Mouse (Mus musculus) MEL (cell line): ENCODE data around the gene Gm42791. TPM values are rescaled to one million over a fixed set of nuclear protein-coding genes. Genes with fewer than 3 reads are reported as not detected.
A peak's percentile ranks its signal among the peaks of the same experiment; 100 is the strongest.

Experiments
- DNase-seq: peaks from one replicate; pipeline ENCODE4 v3.0.0; 2011; ENCODE audit warnings: low read depth, low spot score
- H3K27ac ChIP-seq: 2 replicates; pipeline ENCODE4 v1.5.1; 2012; ENCODE audit warnings: low read depth, mild to moderate bottlenecking, control low read depth, low read length, moderate library complexity; ENCODE audit not compliant: control insufficient read depth
- H3K27me3 ChIP-seq, 2 experiments: fragments of 150-350 bp in 1 of 2; sonication (generic) in 1 of 2; 2 replicates each; pipeline ENCODE4 v1.6.1; 2012; ENCODE audit warnings: low read length in 2 of 2, mild to moderate bottlenecking in 2 of 2, improper control_type of control experiment in 1 of 2, moderate library complexity in 1 of 2; ENCODE audit not compliant: insufficient read depth in 2 of 2, control insufficient read depth in 1 of 2
- H3K36me3 ChIP-seq, 2 experiments: 2 replicates each; pipeline ENCODE4 v1.6.1; 2012 to 2014; ENCODE audit warnings: low read length in 2 of 2, improper control_type of control experiment in 1 of 2, inconsistent platforms in 1 of 2, mild to moderate bottlenecking in 1 of 2; ENCODE audit not compliant: insufficient read depth in 2 of 2, control insufficient read depth in 1 of 2
- H3K4me1 ChIP-seq, 2 experiments: fragments of 150-350 bp in 1 of 2; sonication (generic) in 1 of 2; 2 replicates each; pipeline ENCODE4 v1.6.1; 2012; ENCODE audit warnings: low read length in 2 of 2, improper control_type of control experiment in 1 of 2, mild to moderate bottlenecking in 1 of 2; ENCODE audit not compliant: insufficient read depth in 2 of 2, control insufficient read depth in 1 of 2
- H3K4me3 ChIP-seq, 2 experiments: fragments of 150-350 bp in 1 of 2; sonication (generic) in 1 of 2; 2 replicates each; pipeline ENCODE4 v1.5.1; 2012; ENCODE audit warnings: low read depth in 2 of 2, low read length in 2 of 2, mild to moderate bottlenecking in 2 of 2, moderate library complexity in 2 of 2, control low read depth in 1 of 2, improper control_type of control experiment in 1 of 2; ENCODE audit not compliant: control insufficient read depth in 1 of 2, insufficient read depth in 1 of 2
- H3K79me2 ChIP-seq: 2 replicates; pipeline ENCODE4 v1.6.1; 2012; ENCODE audit warnings: mild to moderate bottlenecking, low read length, moderate library complexity; ENCODE audit not compliant: control insufficient read depth, poor library complexity, insufficient read depth
- H3K9ac ChIP-seq: 2 replicates; pipeline ENCODE4 v1.6.1; 2012; ENCODE audit warnings: low read depth, mild to moderate bottlenecking, control low read depth, low read length, moderate library complexity; ENCODE audit not compliant: control insufficient read depth, poor library complexity, severe bottlenecking
- H3K9me3 ChIP-seq: fragments of 150-350 bp; sonication (generic); replicated peaks from 2 replicates; pipeline ENCODE4 v1.6.1; 2012; ENCODE audit warnings: mild to moderate bottlenecking, low read length, improper control_type of control experiment, moderate library complexity; ENCODE audit not compliant: insufficient read depth
- BHLHE40 ChIP-seq: IDR thresholded peaks from 2 replicates; pipeline ENCODE4 v1.6.1; 2012; ENCODE audit warnings: low read depth, mild to moderate bottlenecking, inconsistent platforms, low read length, improper control_type of control experiment, borderline replicate concordance
- CHD1 ChIP-seq: IDR thresholded peaks from 2 replicates; pipeline ENCODE4 v1.6.1; 2012; ENCODE audit warnings: low read depth, mild to moderate bottlenecking, inconsistent platforms, low read length, improper control_type of control experiment
- CHD2 ChIP-seq: IDR thresholded peaks from 2 replicates; pipeline ENCODE4 v1.6.1; 2011; ENCODE audit warnings: low read length, improper control_type of control experiment
- CTCF ChIP-seq, 3 experiments: IDR thresholded peaks in 2 of 3; conservative IDR thresholded peaks in 1 of 3; 2 replicates each; pipeline ENCODE4 v1.5.1; 2011 to 2012; ENCODE audit warnings: low read length in 3 of 3, low read depth in 2 of 3, mild to moderate bottlenecking in 2 of 3, improper control_type of control experiment in 1 of 3, inconsistent platforms in 1 of 3, mixed read lengths in 1 of 3, moderate library complexity in 1 of 3; ENCODE audit not compliant: control insufficient read depth in 1 of 3, insufficient read depth in 1 of 3, poor library complexity in 1 of 3, severe bottlenecking in 1 of 3
- E2F4 ChIP-seq: IDR thresholded peaks from 2 replicates; pipeline ENCODE4 v1.6.1; 2011; ENCODE audit warnings: low read depth, low read length, improper control_type of control experiment, borderline replicate concordance
- EP300 ChIP-seq, 2 experiments: IDR thresholded peaks; 2 replicates each; pipeline ENCODE4 v1.6.1; 2011; ENCODE audit warnings: improper control_type of control experiment in 2 of 2, low read length in 2 of 2, low read depth in 1 of 2, mild to moderate bottlenecking in 1 of 2
- ETS1 ChIP-seq: IDR thresholded peaks from 2 replicates; pipeline ENCODE4 v1.6.1; 2012; ENCODE audit warnings: low read depth, mild to moderate bottlenecking, inconsistent platforms, low read length, improper control_type of control experiment, moderate library complexity
- GABPA ChIP-seq: IDR thresholded peaks from 2 replicates; pipeline ENCODE4 v1.6.1; 2012; ENCODE audit warnings: low read depth, mild to moderate bottlenecking, inconsistent platforms, low read length, improper control_type of control experiment, moderate library complexity
- GATA1 ChIP-seq: IDR thresholded peaks from 2 replicates; pipeline ENCODE4 v1.6.1; 2011; ENCODE audit warnings: low read depth, low read length, improper control_type of control experiment
- HCFC1 ChIP-seq: IDR thresholded peaks from 2 replicates; pipeline ENCODE4 v1.6.1; 2012; ENCODE audit warnings: low read depth, mild to moderate bottlenecking, inconsistent platforms, low read length, improper control_type of control experiment, moderate library complexity
- JUND ChIP-seq: IDR thresholded peaks from 2 replicates; pipeline ENCODE4 v1.6.1; 2011; ENCODE audit warnings: low read depth, mild to moderate bottlenecking, improper control_type of control experiment, low read length
- KAT2A ChIP-seq: conservative IDR thresholded peaks from 2 replicates; pipeline ENCODE4 v1.6.1; 2012; ENCODE audit warnings: low read depth, low read length, improper control_type of control experiment, inconsistent platforms
- MAFK ChIP-seq: IDR thresholded peaks from 2 replicates; pipeline ENCODE4 v1.6.1; 2011; ENCODE audit warnings: low read depth, mild to moderate bottlenecking, low read length, improper control_type of control experiment, borderline replicate concordance
- MAX ChIP-seq: IDR thresholded peaks from 2 replicates; pipeline ENCODE4 v1.6.1; 2011; ENCODE audit warnings: low read length, improper control_type of control experiment
- MEF2A ChIP-seq: IDR thresholded peaks from 2 replicates; pipeline ENCODE4 v1.6.1; 2014; ENCODE audit warnings: low read depth, mild to moderate bottlenecking, inconsistent platforms, low read length, improper control_type of control experiment; ENCODE audit not compliant: poor library complexity, insufficient replicate concordance, severe bottlenecking; ENCODE audit errors: extremely low read depth
- MYB ChIP-seq: IDR thresholded peaks from 2 replicates; pipeline ENCODE4 v1.6.1; 2011; ENCODE audit warnings: mild to moderate bottlenecking, low read depth, low read length, improper control_type of control experiment
- MYC ChIP-seq: IDR thresholded peaks from 2 replicates; pipeline ENCODE4 v1.6.1; 2011; ENCODE audit warnings: low read depth, mild to moderate bottlenecking, low read length, improper control_type of control experiment, moderate library complexity
- POLR2A ChIP-seq, 2 experiments: IDR thresholded peaks; 2 replicates each; pipeline ENCODE4 v1.6.1; 2011 to 2012; ENCODE audit warnings: low read length in 2 of 2, mild to moderate bottlenecking in 2 of 2, control low read depth in 1 of 2, improper control_type of control experiment in 1 of 2, low read depth in 1 of 2, moderate library complexity in 1 of 2; ENCODE audit not compliant: control insufficient read depth in 1 of 2, insufficient read depth in 1 of 2, poor library complexity in 1 of 2
- SIN3A ChIP-seq: IDR thresholded peaks from 2 replicates; pipeline ENCODE4 v1.6.1; 2012; ENCODE audit warnings: low read length, improper control_type of control experiment, inconsistent platforms
- SMC3 ChIP-seq: IDR thresholded peaks from 2 replicates; pipeline ENCODE4 v1.6.1; 2011; ENCODE audit warnings: low read depth, low read length, improper control_type of control experiment
- TAL1 ChIP-seq: IDR thresholded peaks from 2 replicates; pipeline ENCODE4 v1.6.1; 2012; ENCODE audit warnings: mild to moderate bottlenecking, inconsistent platforms, low read length, moderate library complexity, mixed read lengths
- TBP ChIP-seq: IDR thresholded peaks from 2 replicates; pipeline ENCODE4 v1.8.0; 2011; ENCODE audit warnings: low read depth, low read length, improper control_type of control experiment
- TCF12 ChIP-seq: IDR thresholded peaks from 2 replicates; pipeline ENCODE4 v1.6.1; 2014; ENCODE audit warnings: low read depth, mild to moderate bottlenecking, inconsistent platforms, low read length, improper control_type of control experiment, moderate library complexity
- UBTF ChIP-seq: IDR thresholded peaks from 2 replicates; pipeline ENCODE4 v1.6.1; 2012; ENCODE audit warnings: low read depth, mild to moderate bottlenecking, inconsistent platforms, low read length, improper control_type of control experiment, moderate library complexity, borderline replicate concordance; ENCODE audit not compliant: insufficient read depth
- USF1 ChIP-seq: IDR thresholded peaks from 2 replicates; pipeline ENCODE4 v1.6.1; 2014; ENCODE audit warnings: low read depth, mild to moderate bottlenecking, inconsistent platforms, low read length, improper control_type of control experiment, moderate library complexity
- USF2 ChIP-seq, 2 experiments: IDR thresholded peaks; 2 replicates each; pipeline ENCODE4 v1.6.1; 2011 to 2012; ENCODE audit warnings: improper control_type of control experiment in 2 of 2, low read length in 2 of 2, borderline replicate concordance in 1 of 2, inconsistent platforms in 1 of 2, low read depth in 1 of 2, mild to moderate bottlenecking in 1 of 2; ENCODE audit not compliant: insufficient read depth in 1 of 2
- ZC3H11A ChIP-seq: IDR thresholded peaks from 2 replicates; pipeline ENCODE4 v1.6.1; 2012; ENCODE audit warnings: low read depth, mild to moderate bottlenecking, inconsistent platforms, low read length, improper control_type of control experiment
- ZKSCAN1 ChIP-seq: IDR thresholded peaks from 2 replicates; pipeline ENCODE4 v1.6.1; 2012; ENCODE audit warnings: low read depth, mild to moderate bottlenecking, inconsistent platforms, low read length, improper control_type of control experiment, moderate library complexity
- ZMIZ1 ChIP-seq: IDR thresholded peaks from 2 replicates; pipeline ENCODE4 v1.6.1; 2012; ENCODE audit warnings: low read depth, mild to moderate bottlenecking, inconsistent platforms, low read length, improper control_type of control experiment, moderate library complexity
- ZNF384 ChIP-seq: IDR thresholded peaks from 2 replicates; pipeline ENCODE4 v1.6.1; 2012; ENCODE audit warnings: low read depth, mild to moderate bottlenecking, inconsistent platforms, low read length, improper control_type of control experiment
- polyA plus RNA-seq, 2 experiments: library from polyadenylated mRNA; stranded (reverse) in 1 of 2; unstranded in 1 of 2; fragments of >175 nt in 1 of 2; fragments of >200 nt in 1 of 2; gene quantifications; 2 replicates each; pipeline versions ENCODE4 v1.2.1 to v1.2.4; 2012; ENCODE audit warnings: low replicate concordance in 2 of 2, low read depth in 1 of 2; ENCODE audit not compliant: insufficient read length in 2 of 2, insufficient read depth in 1 of 2, missing spikeins in 1 of 2
- total RNA-seq: library from RNA; depleted of rRNA; stranded (reverse); fragments of 300-350 nt; gene quantifications from 2 replicates; pipeline ENCODE4 v1.2.3, GENCODE M21; 2012

Gm42791 gene
- total and polyA plus RNA-seq, 3 experiments, result 1.2 to 2.1 TPM; not detected in 1

DNA sequence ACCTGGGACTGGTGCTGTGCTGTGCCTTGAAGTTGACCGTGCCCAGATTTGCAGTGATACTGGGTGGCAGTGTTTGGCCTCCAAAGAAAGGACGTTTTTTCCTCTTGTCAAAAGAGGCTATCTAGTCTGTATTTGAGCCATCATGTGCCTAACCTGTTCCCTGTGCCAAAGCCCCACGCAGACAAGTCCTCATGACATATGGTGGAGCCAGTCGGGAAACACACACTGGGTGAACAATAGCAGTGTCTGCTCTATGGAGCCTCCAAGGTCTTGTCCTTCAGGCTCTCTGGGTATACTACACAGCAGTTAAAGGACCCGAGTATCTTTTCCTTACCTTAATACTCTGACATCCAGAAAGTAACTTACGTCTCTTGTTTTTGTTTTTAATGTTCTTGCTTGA, 48.3 kb upstream of the Gm42791 start:
- TF ChIP-seq MAFK (no peak), EP300 (IDR thresholded peaks at IDR 0.05; ENCODE audit: low read depth in 1 of 2, low read length in 2 of 2) (no peak), ZMIZ1 (no peak), USF2 (IDR thresholded peaks at IDR 0.05; ENCODE audit: borderline replicate concordance in 1 of 2, insufficient read depth in 1 of 2, low read depth in 1 of 2, low read length in 2 of 2) (no peak), KAT2A (no peak), USF1 (no peak), MYC (no peak), SMC3 (no peak), CHD1 (no peak), UBTF (no peak), BHLHE40 (no peak), MEF2A (no peak), TAL1 (no peak), GATA1 (no peak), ZC3H11A (no peak), TCF12 (no peak)
- no peak for DNase-seq
- Histone ChIP-seq H3K36me3 (peaks cover 2 to 8% of the 10 kb centered on the region in 2 experiments; a peak in 3 of 4 replicates), H3K79me2 (no peaks in the 10 kb centered on the region), H3K9ac (no peak overlapping the region), H3K9me3 (no peaks in the 10 kb centered on the region), H3K27me3 (no peaks in the 10 kb centered on the region), H3K4me1 (no peaks in the 10 kb centered on the region), H3K27ac (no peak overlapping the region), H3K4me3 (no peak overlapping the region)

DNA sequence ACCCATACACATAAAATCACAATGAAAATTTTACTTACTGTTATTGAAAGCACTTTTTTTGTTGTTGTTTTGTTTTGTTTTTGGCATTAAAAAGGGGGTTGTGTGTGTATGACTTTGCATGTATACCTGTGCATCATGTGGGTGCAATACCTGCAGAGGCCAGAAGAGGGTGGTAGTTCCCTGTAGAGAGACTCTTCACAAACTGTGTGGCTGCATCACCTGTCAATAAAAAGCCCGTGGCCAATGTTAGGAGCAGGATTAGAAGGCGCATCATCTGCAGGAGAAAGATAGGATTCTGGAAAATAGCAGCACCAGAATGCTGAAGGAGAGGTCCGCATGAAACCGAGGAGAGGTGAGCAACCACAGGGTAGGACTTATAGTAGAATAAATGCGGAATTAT, 44.9 kb upstream of the Gm42791 start:
- no peaks in the 10 kb centered on the region for H3K36me3 ChIP-seq
- H3K4me3 ChIP-seq, result no peak overlapping the region
- no peaks in the 10 kb centered on the region for H3K79me2 ChIP-seq
- H3K27ac ChIP-seq, result no peak overlapping the region
- DNase-seq, result peak; percentile 85
- H3K27me3 ChIP-seq, result no peaks in the 10 kb centered on the region
- no peak overlapping the region for H3K9ac ChIP-seq
- no peaks in the 10 kb centered on the region for H3K4me1 ChIP-seq
- no peaks in the 10 kb centered on the region for H3K9me3 ChIP-seq
- TF ChIP-seq ZMIZ1, result no peak
- no peak for TF ChIP-seq E2F4
- TF ChIP-seq ZC3H11A, result peak; percentile 98
- no peak for TF ChIP-seq TCF12
- 0 out of 2 replicates have a peak, but pooled peaks have one; percentile 20 for TF ChIP-seq TBP
- no peak for TF ChIP-seq USF1
- TF ChIP-seq SMC3, result peak; percentile 98
- TF ChIP-seq MYB, result no peak
- no peak for TF ChIP-seq TAL1
- TF ChIP-seq MAFK, result no peak
- no peak for TF ChIP-seq ZKSCAN1
- TF ChIP-seq CHD2, result no peak
- TF ChIP-seq CTCF (IDR thresholded peaks at IDR 0.05 in 2 of 3, conservative IDR thresholded peaks at IDR 0.05 in 1 of 3; ENCODE audit: control insufficient read depth in 1 of 3, insufficient read depth in 1 of 3, low read depth in 2 of 3, low read length in 3 of 3, poor library complexity in 1 of 3, severe bottlenecking in 1 of 3), result peak in 2 of 3 experiments; percentile 83 to 97
- no peak for TF ChIP-seq MAX
- TF ChIP-seq MEF2A, result no peak
- no peak for TF ChIP-seq EP300 (IDR thresholded peaks at IDR 0.05; ENCODE audit: low read depth in 1 of 2, low read length in 2 of 2)
- peak; percentile 71; the same call in 1 of the 2 replicates for TF ChIP-seq JUND
- no peak for TF ChIP-seq CHD1
- TF ChIP-seq SIN3A, result peak; percentile 49
- TF ChIP-seq POLR2A (IDR thresholded peaks at IDR 0.05; ENCODE audit: control insufficient read depth in 1 of 2, insufficient read depth in 1 of 2, low read depth in 1 of 2, low read length in 2 of 2, poor library complexity in 1 of 2), result no peak
- no peak for TF ChIP-seq ETS1
- TF ChIP-seq HCFC1, result no peak
- TF ChIP-seq GABPA, result no peak
- no peak for TF ChIP-seq ZNF384
